Mouse (Mus musculus): ENCODE measurements at regions not wholly inside any gene's neighbourhood (a gene's known extent, or its start where the extent isn't known, plus 50 kb on each side); places are given as distances from the start of the nearest gene placed in this dataset.
A peak's percentile ranks its signal among the peaks of the same experiment; 100 is the strongest.

DNA sequence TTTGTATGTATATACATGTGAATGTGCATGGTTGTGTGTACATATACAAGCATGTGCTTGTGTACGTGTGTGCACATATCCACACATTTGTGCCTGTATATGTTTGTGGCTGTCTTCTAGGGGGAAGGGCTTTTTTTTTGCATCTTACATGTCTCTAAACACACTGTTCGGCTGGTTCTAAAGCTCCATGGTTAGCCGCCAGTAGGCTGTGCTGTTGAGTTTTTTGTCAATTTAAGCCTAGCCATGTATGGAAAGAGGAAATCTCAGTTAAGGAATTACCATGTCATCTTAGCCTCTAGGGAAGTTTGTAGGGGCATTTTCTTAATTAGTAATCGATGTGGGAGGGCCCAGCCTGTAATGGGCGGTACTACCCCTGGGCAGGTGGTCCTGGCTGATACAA is 411.5 kb upstream of the Kcnab2 start:
- Histone ChIP-seq H3K4me2 (ENCODE audit: low read depth, low read length, poor library complexity, severe bottlenecking) (no peak overlapping the region), H3K9me3 (ENCODE audit: low read length) (no peaks in the 10 kb centered on the region), H3K27ac (ENCODE audit: low read depth, low read length) (no peak overlapping the region), H3K27me3 (ENCODE audit: insufficient read depth, low read length) (no peaks in the 10 kb centered on the region), H3K36me3 (ENCODE audit: insufficient read depth, low read length) (no peaks in the 10 kb centered on the region), H3K9ac (replicated peaks; ENCODE audit: low read length, poor library complexity, severe bottlenecking) (no peak overlapping the region), H3K4me3 (ENCODE audit: low read depth, low read length) (no peak overlapping the region), H3K4me1 (ENCODE audit: insufficient read depth, low read length) (no peaks in the 10 kb centered on the region)
- peak; percentile 59 for TF ChIP-seq CTCF (IDR thresholded peaks at IDR 0.05)
- peak; percentile 37 for DNase-seq (ENCODE audit: low spot score)
- no peak for ATAC-seq (ENCODE audit: low FRiP score)
- WGBS = 79% methylated on average over 5 of the region's 5 CpGs

DNA sequence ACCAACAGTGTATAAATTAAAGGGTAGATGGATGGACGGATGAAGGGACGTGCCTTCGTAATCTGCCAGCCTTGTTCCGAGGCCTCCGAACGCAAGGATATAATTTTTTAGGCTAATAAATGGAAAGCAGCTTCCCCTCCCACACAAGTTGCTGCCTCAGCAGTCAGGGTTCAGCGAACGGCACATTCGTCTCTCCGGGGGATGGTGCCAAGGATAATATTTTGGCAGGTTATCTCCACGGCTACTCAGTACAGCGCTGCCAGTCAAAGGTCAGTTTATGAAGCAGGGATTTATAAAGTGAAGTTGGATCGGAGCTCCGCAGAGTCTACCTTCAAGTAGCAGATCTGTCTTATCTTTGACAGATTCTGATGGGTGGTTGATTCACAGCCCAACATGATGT is 410.6 kb upstream of the Kcnab2 start:
- Histone ChIP-seq H3K4me3 (ENCODE audit: low read depth, low read length) (no peak overlapping the region), H3K9me3 (ENCODE audit: low read length) (no peaks in the 10 kb centered on the region), H3K27me3 (ENCODE audit: insufficient read depth, low read length) (no peaks in the 10 kb centered on the region), H3K4me2 (ENCODE audit: low read depth, low read length, poor library complexity, severe bottlenecking) (no peak overlapping the region), H3K36me3 (ENCODE audit: insufficient read depth, low read length) (no peaks in the 10 kb centered on the region), H3K9ac (replicated peaks; ENCODE audit: low read length, poor library complexity, severe bottlenecking) (no peak overlapping the region), H3K4me1 (ENCODE audit: insufficient read depth, low read length) (no peaks in the 10 kb centered on the region), H3K27ac (ENCODE audit: low read depth, low read length) (no peak overlapping the region)
- ATAC-seq (ENCODE audit: low FRiP score) = no peak
- no peak for DNase-seq (ENCODE audit: low spot score)
- WGBS = 49% methylated on average over 14 of the region's 14 CpGs
- TF ChIP-seq CTCF (IDR thresholded peaks at IDR 0.05) = no peak

DNA sequence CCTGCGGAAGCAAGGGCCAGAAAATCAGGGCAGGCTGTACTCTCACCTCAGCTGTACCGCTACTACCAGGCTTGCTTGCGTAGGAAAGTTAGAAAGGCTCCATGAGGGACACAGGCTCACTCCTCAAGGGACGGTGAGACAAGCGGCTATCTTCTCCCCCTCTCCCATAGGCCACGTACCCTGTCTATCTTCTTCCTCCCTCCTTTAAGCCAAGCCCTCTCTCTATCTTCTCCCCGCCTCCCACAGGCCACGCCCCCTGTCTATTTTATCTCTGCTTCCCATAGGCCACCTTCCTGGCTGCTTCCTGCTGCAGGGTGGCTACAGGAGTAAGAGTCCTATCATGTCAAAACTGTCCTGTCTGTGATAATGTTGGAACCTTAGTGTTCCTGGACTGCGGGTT is 409.1 kb upstream of the Kcnab2 start:
- Histone ChIP-seq H3K9ac (replicated peaks; ENCODE audit: low read length, poor library complexity, severe bottlenecking) (no peak overlapping the region), H3K36me3 (ENCODE audit: insufficient read depth, low read length) (no peaks in the 10 kb centered on the region), H3K4me3 (ENCODE audit: low read depth, low read length) (no peak overlapping the region), H3K27ac (ENCODE audit: low read depth, low read length) (no peak overlapping the region), H3K4me1 (ENCODE audit: insufficient read depth, low read length) (no peaks in the 10 kb centered on the region), H3K4me2 (ENCODE audit: low read depth, low read length, poor library complexity, severe bottlenecking) (no peak overlapping the region), H3K9me3 (ENCODE audit: low read length) (no peaks in the 10 kb centered on the region), H3K27me3 (ENCODE audit: insufficient read depth, low read length) (no peaks in the 10 kb centered on the region)
- TF ChIP-seq CTCF (IDR thresholded peaks at IDR 0.05) = no peak
- no peak for ATAC-seq (ENCODE audit: low FRiP score)
- 74% methylated on average over 9 of the region's 9 CpGs for WGBS
- no peak for DNase-seq (ENCODE audit: low spot score)

DNA sequence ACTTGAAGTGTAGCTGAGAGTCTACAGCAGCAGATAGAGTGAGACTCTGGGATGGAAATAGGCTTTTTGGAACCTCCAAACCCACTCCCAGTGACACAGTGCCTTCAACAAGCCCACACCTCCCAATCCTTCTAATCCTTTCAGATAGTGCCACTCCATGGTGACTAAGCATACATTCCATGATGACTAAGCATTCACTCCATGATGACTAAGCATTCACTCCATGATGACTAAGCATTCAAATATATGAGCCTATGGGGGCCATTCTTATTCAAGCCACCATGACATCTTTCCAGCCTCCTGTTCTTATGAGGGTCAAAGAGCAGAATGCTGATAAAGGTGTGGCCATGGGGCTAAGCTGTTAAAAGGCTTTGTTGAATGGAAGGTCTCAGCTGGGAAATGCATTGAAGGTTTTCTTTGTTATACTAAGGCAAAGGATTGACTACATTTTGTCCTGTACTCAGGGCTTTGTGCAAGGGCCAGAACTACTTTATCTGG is 403.8 kb upstream of the Kcnab2 start:
- no peak overlapping the region for H3K27ac ChIP-seq (ENCODE audit: low read depth, low read length)
- TF ChIP-seq CTCF (IDR thresholded peaks at IDR 0.05) = no peak
- no peak for ATAC-seq (ENCODE audit: low FRiP score)

DNA sequence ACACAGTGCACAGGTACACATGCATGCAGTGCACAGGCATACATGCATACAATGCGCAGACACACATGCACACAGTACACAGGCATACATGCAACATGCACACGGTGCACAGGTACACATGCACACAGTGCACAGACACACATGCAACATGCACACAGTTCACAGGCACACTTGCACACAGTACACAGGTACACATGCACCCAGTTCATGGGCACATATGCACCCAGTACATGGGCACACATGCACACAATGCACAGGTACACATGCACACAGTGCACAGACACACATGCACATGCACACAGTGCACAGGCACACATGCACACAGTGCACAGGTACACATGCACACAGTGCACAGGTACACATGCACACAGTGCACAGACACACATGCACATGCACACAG is 402.7 kb upstream of the Kcnab2 start:
- no peak for ATAC-seq (ENCODE audit: low FRiP score)
- no peak for DNase-seq (ENCODE audit: low spot score)
- no peaks in the 10 kb centered on the region for H3K4me1 ChIP-seq (ENCODE audit: insufficient read depth, low read length)

More for the DNA sequence above, 403.8 kb upstream of the Kcnab2 start:
- H3K36me3 ChIP-seq (ENCODE audit: insufficient read depth, low read length) = no peaks in the 10 kb centered on the region
- H3K4me1 ChIP-seq (ENCODE audit: insufficient read depth, low read length) = no peaks in the 10 kb centered on the region
- H3K9ac ChIP-seq (replicated peaks; ENCODE audit: low read length, poor library complexity, severe bottlenecking) = no peak overlapping the region
- H3K27me3 ChIP-seq (ENCODE audit: insufficient read depth, low read length) = no peaks in the 10 kb centered on the region
- no peak for DNase-seq (ENCODE audit: low spot score)
- H3K4me2 ChIP-seq (ENCODE audit: low read depth, low read length, poor library complexity, severe bottlenecking) = no peak overlapping the region
- no peak overlapping the region for H3K4me3 ChIP-seq (ENCODE audit: low read depth, low read length)
- H3K9me3 ChIP-seq (ENCODE audit: low read length) = no peaks in the 10 kb centered on the region

DNA sequence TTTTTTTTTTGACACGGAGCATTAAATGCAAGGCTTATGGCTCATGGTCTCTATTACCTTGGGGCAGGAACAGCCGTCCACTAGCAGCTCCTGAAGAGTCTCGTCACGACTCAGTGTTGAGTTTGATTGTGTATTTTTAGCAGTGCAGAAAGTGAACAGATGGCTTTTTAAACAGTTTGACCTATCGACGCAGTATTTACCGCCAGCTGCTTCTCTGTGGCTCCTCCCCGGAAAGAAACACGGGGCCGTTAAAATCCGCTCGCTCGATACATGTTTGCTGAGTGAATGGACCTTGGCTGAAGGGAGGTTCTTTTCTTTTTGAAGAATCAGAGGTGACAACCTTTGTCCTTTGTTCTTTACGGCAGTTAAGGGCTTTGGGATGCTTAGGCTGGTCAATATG is 401.3 kb upstream of the Kcnab2 start:
- Histone ChIP-seq H3K9ac (replicated peaks; ENCODE audit: low read length, poor library complexity, severe bottlenecking) (no peak overlapping the region), H3K36me3 (ENCODE audit: insufficient read depth, low read length) (no peaks in the 10 kb centered on the region), H3K4me3 (ENCODE audit: low read depth, low read length) (no peak overlapping the region), H3K9me3 (ENCODE audit: low read length) (no peaks in the 10 kb centered on the region), H3K4me1 (ENCODE audit: insufficient read depth, low read length) (no peaks in the 10 kb centered on the region), H3K27ac (ENCODE audit: low read depth, low read length) (no peak overlapping the region), H3K4me2 (ENCODE audit: low read depth, low read length, poor library complexity, severe bottlenecking) (no peak overlapping the region), H3K27me3 (ENCODE audit: insufficient read depth, low read length) (no peaks in the 10 kb centered on the region)
- 54% methylated on average over 14 of the region's 14 CpGs for WGBS
- ATAC-seq (ENCODE audit: low FRiP score) = no peak
- TF ChIP-seq CTCF (IDR thresholded peaks at IDR 0.05) = no peak
- DNase-seq (ENCODE audit: low spot score) = peak; percentile 48

More for the DNA sequence above, 402.7 kb upstream of the Kcnab2 start:
- no peaks in the 10 kb centered on the region for H3K9me3 ChIP-seq (ENCODE audit: low read length)
- H3K4me2 ChIP-seq (ENCODE audit: low read depth, low read length, poor library complexity, severe bottlenecking) = no peak overlapping the region
- no peaks in the 10 kb centered on the region for H3K27me3 ChIP-seq (ENCODE audit: insufficient read depth, low read length)
- H3K27ac ChIP-seq (ENCODE audit: low read depth, low read length) = no peak overlapping the region
- no peak overlapping the region for H3K9ac ChIP-seq (replicated peaks; ENCODE audit: low read length, poor library complexity, severe bottlenecking)
- WGBS = 98% methylated on average over 2 of the region's 2 CpGs
- no peak overlapping the region for H3K4me3 ChIP-seq (ENCODE audit: low read depth, low read length)
- no peaks in the 10 kb centered on the region for H3K36me3 ChIP-seq (ENCODE audit: insufficient read depth, low read length)
- TF ChIP-seq CTCF (IDR thresholded peaks at IDR 0.05) = no peak
